Mouse (Mus musculus): Measurements from ENCODE around the gene Klhdc3. TPM values are rescaled to one million over a fixed set of nuclear protein-coding genes. Genes with fewer than 3 reads are reported as not detected.

Klhdc3 gene
- polyA plus RNA-seq (2016; fragmentation: Nextera tagmentation; extraction: Ambion mirVana) = 83.4 and 85.0 TPM in 2 replicates

DNA sequence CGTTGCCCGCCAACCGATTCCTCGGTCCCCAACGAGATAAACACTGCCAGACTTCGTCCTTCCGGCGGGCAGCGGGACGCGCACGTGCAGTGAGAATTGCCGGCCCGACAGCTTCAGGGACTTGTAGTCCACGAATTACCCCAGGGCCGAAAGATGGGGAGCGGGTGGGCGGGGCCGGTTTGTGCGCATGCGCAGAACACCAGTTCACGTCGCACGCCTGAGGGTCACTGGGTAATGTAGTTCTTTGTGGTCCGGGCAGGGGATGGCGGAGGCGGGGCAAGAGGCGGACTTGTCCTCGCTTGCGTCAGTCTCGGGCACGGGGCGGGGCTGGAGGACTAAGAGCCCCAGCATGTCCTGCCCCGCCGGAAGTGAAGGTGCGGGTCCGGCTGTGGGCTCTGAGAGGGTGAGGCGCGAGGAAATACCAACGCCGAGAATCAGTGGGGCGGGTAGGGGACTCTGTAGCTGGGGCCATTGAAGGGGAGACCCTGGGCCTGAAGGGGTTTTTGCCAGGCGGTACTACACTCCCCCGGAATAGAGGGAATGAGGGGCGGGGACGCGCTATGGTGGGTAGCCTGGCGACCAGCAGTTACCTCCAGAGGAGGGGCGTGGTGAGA is at the start of gene Klhdc3:
TSS of gene Klhdc3 (minus strand) at position 155 of the 614 bp plus-strand sequence.
- Histone ChIP-seq H3K4me2 (peak within 1 kb of the TSS; percentile 85), H3K27me3 (replicated peaks) (no peaks in the 10 kb centered on the region), H3K4me3 (peak within 1 kb of the TSS; percentile 81), H3K9ac (peak within 1 kb of the TSS; percentile 85), H3K4me1 (peaks cover 36% of the 10 kb centered on the region), H3K27ac (peak within 1 kb of the TSS; percentile 90), H3K36me3 (peaks cover 64% of the 10 kb centered on the region), H3K9me3 (replicated peaks) (no peaks in the 10 kb centered on the region)
- under 1% methylated on average over 49 of the region's 49 CpGs for WGBS (ENCODE audit: insufficient replicate concordance)
- peak; percentile 97 for ATAC-seq

DNA sequence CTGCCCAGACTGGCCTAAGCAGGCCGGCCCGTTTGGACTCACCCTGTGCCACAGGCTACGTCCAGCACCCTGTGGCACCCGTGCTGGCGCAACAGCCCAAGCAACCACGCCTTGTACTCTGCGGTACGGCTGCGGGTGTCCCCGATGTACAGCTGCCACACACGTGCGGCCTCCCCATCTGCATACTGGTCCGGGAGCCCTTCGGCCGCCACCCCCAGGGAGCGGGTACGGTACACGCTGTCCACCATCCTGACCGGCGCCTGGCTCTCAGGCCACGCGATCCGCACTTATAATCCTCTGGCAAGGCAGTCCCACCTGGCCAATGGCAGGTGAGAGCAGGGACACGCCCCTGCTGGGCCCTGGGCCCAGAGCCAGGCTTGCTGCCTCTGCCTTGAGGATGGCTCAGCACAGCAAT is 48.2 kb upstream of the Klhdc3 start, which contains the start of gene Gnmt:
TSS of gene Gnmt (minus strand) at position 265 of the 415 bp plus-strand sequence.
- Histone ChIP-seq H3K4me1 (peaks cover 23% of the 10 kb centered on the region), H3K4me3 (0 out of 2 replicates have a peak within 1 kb of the TSS, but pooled peaks have one; percentile 24), H3K27ac (no peak within 1 kb of the TSS), H3K9me3 (replicated peaks) (no peaks in the 10 kb centered on the region), H3K36me3 (peaks cover 26% of the 10 kb centered on the region), H3K9ac (peak within 1 kb of the TSS; percentile 27; the same call in 1 of the 2 replicates), H3K4me2 (peak within 1 kb of the TSS; percentile 46), H3K27me3 (replicated peaks) (peaks cover 26% of the 10 kb centered on the region)
- peak; percentile 53 for ATAC-seq
- WGBS (ENCODE audit: insufficient replicate concordance) = 33% methylated on average over 24 of the region's 24 CpGs

DNA sequence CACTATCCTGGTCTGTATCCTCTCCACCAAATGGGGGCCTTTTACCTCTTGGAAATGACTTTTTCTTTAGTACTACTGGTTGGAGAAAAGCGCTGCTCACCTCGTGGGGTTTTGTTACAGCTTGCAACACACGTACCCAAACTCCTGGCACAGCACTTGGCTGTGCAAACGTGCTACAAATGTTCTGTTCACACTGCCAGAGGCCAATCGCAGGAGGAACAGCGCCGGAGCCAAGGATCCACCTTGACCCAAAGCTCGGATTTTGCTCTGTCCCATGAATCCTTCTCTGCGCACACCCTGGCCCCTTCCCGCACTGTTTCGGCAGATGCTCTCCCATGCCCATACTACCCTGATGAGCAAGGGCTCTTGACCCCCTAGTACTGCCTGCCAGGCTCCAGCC is 47.8 kb upstream of the Klhdc3 start:
- H3K36me3 ChIP-seq = peaks cover 30% of the 10 kb centered on the region
- no peaks in the 10 kb centered on the region for H3K9me3 ChIP-seq (replicated peaks)
- 43% methylated on average over 11 of the region's 11 CpGs for WGBS (ENCODE audit: insufficient replicate concordance)
- ATAC-seq = no peak
- peaks cover 20% of the 10 kb centered on the region for H3K4me1 ChIP-seq
- peak overlapping the region; percentile 27; the same call in 1 of the 2 replicates for H3K9ac ChIP-seq
- H3K27me3 ChIP-seq (replicated peaks) = peaks cover 26% of the 10 kb centered on the region
- H3K27ac ChIP-seq = no peak overlapping the region
- peak overlapping the region; percentile 46 for H3K4me2 ChIP-seq
- H3K4me3 ChIP-seq = 0 out of 2 replicates have a peak overlapping the region, but pooled peaks have one; percentile 24

DNA sequence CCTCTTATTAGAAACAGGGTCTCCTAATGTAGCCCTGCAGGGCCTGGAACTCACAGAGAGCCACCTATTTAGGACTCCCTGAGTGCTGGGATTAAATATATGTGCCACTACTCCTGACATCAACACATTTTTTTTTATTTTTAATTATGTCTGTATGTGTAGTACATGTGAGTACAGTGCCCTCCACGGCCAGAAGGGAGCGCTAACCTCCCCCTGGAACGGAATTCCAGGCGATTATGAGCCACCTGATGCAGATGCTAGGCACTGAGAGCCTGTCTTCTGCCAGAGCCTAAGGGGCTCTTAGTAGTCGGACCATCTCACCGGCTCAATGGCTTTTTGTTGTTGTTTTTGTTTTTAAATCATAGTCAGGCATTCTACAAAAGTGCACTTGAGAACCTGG is 47.3 kb upstream of the Klhdc3 start:
- ATAC-seq = no peak
- Histone ChIP-seq H3K36me3 (peaks cover 35% of the 10 kb centered on the region), H3K4me3 (no peak overlapping the region), H3K27ac (no peak overlapping the region), H3K9me3 (replicated peaks) (no peaks in the 10 kb centered on the region), H3K27me3 (replicated peaks) (peaks cover 26% of the 10 kb centered on the region), H3K4me1 (peaks cover 20% of the 10 kb centered on the region), H3K4me2 (no peak overlapping the region), H3K9ac (no peak overlapping the region)
- 32% methylated on average over 6 of the region's 6 CpGs for WGBS (ENCODE audit: insufficient replicate concordance)

DNA sequence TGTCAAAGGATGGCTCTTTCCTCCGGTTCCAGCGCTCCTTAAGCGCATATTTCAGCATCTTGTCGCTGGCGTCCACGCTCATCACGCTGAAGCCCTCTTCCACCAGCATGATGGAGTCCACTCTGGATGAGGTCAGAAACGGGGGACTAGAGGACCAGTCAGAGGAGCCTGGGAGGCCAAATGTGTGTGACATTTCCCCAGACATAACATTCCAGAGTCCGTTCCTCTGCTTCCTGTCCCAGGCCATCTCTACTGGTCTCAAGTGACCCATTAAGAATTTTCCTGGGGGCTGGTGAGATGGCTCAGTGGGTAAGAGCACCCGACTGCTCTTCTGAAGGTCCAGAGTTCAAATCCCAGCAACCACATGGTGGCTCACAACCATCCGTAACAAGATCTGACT is 46.6 kb upstream of the Klhdc3 start:
- Histone ChIP-seq H3K9ac (no peak overlapping the region), H3K27me3 (replicated peaks) (peaks cover 26% of the 10 kb centered on the region), H3K27ac (no peak overlapping the region), H3K4me3 (no peak overlapping the region), H3K9me3 (replicated peaks) (no peaks in the 10 kb centered on the region), H3K4me2 (no peak overlapping the region), H3K4me1 (peaks cover 20% of the 10 kb centered on the region), H3K36me3 (peaks cover 42% of the 10 kb centered on the region)
- 84% methylated on average over 11 of the region's 11 CpGs for WGBS (ENCODE audit: insufficient replicate concordance)
- ATAC-seq = no peak

DNA sequence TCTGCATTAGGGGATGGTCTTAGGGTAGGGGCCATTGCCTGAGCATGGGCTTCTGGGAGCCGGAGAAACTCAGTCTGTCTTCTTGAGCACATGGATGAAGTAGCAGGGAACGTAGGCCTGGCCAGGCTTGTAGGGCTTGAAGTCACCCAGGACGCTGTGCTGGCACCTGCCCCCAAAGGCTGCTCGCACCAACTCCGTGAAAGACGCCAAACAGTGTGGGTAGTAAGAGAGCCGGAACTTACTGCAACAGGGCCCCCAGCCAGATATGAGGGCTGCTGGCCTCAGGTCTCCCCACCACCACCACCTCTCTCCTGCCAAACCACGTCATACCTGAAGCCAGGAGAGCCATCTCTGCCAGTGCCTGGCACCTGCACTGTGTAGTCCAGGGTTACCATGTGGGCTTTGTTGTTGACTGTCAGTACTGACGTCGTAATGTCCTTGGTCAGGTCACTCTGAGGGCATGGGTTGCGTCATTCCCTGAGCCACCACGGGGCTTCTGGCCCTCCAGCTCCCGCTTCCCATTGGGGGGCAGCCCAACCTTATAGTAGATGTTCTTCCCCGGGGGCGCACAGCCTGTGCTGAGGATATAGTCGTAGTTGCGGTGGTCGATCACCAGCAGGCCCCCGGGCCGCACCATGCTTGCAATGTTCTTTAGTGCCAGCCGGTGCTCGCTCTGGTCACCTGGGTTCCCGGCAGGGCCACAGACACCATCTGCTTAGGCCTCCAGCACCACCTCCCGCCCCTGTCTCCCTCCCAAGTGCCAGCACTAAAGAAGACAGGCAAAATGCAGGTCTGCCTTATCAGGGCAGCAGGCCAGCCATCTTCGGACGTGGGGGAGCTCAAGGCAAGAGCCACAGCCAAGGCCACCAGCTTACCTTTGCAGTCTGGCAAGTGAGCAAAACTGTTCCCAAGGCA is 45.3 kb upstream of the Klhdc3 start:
- Histone ChIP-seq H3K4me1 (peaks cover 20% of the 10 kb centered on the region), H3K27me3 (replicated peaks) (peaks cover 26% of the 10 kb centered on the region), H3K36me3 (peaks cover 51% of the 10 kb centered on the region), H3K4me2 (no peak overlapping the region), H3K4me3 (no peak overlapping the region), H3K9ac (no peak overlapping the region), H3K9me3 (replicated peaks) (no peaks in the 10 kb centered on the region), H3K27ac (no peak overlapping the region)
- 0 out of 2 replicates have a peak, but pooled peaks have one; percentile 22 for ATAC-seq
- 81% methylated on average over 26 of the region's 26 CpGs for WGBS (ENCODE audit: insufficient replicate concordance)

DNA sequence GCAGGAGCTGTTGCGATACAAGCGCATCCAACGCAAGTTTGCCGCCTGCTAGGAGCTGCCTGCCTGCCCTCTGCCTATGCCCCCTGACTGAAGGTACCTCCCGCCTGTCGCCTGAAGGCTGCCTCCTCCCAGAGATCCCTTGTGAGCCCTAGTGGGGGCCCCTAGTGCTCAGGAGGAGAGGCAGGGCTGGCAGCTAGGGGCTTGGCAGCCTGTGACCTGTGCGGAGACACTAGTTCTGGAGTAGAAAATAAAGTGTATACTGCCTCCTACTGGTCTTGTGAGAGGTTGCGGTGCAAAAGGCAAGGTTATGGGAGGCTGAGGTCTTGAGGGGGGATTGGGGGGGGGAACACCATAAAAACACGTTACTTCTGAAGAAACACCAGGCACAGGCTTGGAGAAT is 44.6 kb upstream of the Klhdc3 start:
- H3K9me3 ChIP-seq (replicated peaks) = no peaks in the 10 kb centered on the region
- WGBS (ENCODE audit: insufficient replicate concordance) = 60% methylated on average over 9 of the region's 9 CpGs
- no peak overlapping the region for H3K4me2 ChIP-seq
- H3K4me3 ChIP-seq = no peak overlapping the region
- peaks cover 25% of the 10 kb centered on the region for H3K27me3 ChIP-seq (replicated peaks)
- H3K36me3 ChIP-seq = peaks cover 56% of the 10 kb centered on the region
- ATAC-seq = no peak
- H3K27ac ChIP-seq = no peak overlapping the region
- no peak overlapping the region for H3K9ac ChIP-seq
- H3K4me1 ChIP-seq = peaks cover 20% of the 10 kb centered on the region

DNA sequence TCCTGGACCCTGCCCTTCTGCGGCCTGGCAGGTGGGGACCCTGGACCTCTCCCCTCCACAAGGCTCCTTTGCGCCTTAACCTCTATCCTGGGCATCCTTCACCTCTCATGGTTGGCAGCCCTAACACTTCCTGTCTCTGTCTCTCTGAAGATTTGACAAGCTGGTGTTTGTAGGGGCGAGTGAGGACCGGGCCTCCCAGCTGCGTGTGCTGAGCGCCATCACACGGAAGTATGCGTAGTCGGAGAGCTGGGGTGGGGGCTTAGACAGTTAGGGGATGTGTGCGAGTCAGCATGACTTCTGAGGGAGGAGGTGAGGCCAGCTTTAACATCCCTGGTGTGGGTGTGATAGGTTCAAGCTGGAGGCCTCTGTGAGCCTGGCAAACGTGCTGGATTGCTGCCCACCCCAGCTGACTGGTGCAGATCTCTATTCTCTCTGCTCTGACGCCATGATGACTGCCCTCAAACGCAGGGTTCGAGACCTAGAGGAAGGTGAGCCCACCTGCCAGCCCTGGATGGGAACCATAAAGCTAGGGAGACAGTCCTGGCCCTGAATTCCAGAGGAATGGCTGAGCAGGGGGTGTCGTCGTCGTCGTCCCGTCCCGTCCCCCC is 43.9 kb upstream of the Klhdc3 start:
- no peak overlapping the region for H3K4me2 ChIP-seq
- H3K9ac ChIP-seq = no peak overlapping the region
- H3K27ac ChIP-seq = no peak overlapping the region
- ATAC-seq = no peak
- peaks cover 18% of the 10 kb centered on the region for H3K27me3 ChIP-seq (replicated peaks)
- H3K4me1 ChIP-seq = peaks cover 20% of the 10 kb centered on the region
- H3K4me3 ChIP-seq = no peak overlapping the region
- peaks cover 58% of the 10 kb centered on the region for H3K36me3 ChIP-seq
- H3K9me3 ChIP-seq (replicated peaks) = no peaks in the 10 kb centered on the region
- WGBS (ENCODE audit: insufficient replicate concordance) = 79% methylated on average over 20 of the region's 20 CpGs

DNA sequence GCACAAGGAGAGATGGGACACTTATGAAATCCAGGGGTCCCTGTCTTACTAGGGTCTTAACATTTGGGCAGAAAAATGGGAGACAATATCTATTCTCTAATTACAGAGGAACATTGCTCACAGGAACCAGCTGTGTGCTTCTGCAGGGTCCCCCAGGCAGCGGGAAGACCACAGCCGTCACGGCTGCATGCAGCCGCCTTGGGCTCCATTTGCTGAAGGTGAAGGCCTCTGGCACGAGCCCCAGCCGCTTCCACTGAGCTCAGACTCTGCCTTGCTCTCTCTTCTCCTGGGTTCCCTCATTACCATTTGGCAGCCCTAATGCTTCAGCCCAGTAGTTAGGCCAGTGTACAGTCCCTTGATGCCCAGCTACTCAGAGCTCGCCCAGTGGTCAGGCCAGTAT is 40.4 kb upstream of the Klhdc3 start:
- Histone ChIP-seq H3K36me3 (peaks cover 68% of the 10 kb centered on the region), H3K27me3 (replicated peaks) (no peaks in the 10 kb centered on the region), H3K9ac (no peak overlapping the region), H3K4me3 (no peak overlapping the region), H3K9me3 (replicated peaks) (no peaks in the 10 kb centered on the region), H3K4me2 (no peak overlapping the region), H3K4me1 (peaks cover 13% of the 10 kb centered on the region), H3K27ac (no peak overlapping the region)
- WGBS (ENCODE audit: insufficient replicate concordance) = 79% methylated on average over 7 of the region's 7 CpGs
- no peak for ATAC-seq

DNA sequence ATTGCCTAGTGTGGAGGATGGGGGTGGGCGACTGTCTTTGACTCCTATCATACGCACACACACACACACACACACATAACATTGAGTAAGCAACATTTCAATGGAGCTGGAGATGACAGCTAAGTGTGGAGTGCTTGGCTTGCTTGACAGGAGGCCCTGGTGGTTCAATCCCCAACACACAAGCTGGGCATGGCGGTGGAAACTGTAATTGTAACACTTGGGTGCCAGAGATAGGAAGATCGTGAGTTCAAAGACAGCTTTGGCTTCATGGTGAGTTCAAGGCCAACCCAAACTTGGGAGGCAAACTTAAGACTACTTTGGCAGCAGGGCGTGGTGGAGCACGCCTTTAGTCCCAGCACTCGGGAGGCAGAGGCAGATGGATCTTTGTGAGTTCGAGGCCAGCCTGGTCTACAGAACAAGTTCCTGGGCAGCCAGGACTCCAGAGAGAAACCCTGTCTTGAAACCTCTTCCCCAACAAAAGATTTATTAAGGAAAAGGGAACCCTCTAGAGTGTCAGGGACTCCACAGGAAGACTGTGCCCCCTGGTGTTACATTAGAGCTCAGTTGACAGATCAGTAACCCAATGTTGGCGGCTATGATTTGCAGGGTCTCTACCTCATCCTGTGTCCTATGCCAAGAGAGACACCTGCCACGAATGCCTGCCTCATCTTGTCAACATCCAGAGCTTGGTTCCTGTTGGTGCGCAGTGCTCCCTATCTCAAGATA is 34.2 kb upstream of the Klhdc3 start:
- peaks cover 28% of the 10 kb centered on the region for H3K4me1 ChIP-seq
- H3K4me2 ChIP-seq = no peak overlapping the region
- ATAC-seq = no peak
- H3K27ac ChIP-seq = no peak overlapping the region
- H3K9ac ChIP-seq = no peak overlapping the region
- H3K9me3 ChIP-seq (replicated peaks) = no peaks in the 10 kb centered on the region
- 82% methylated on average over 11 of the region's 11 CpGs for WGBS (ENCODE audit: insufficient replicate concordance)
- no peak overlapping the region for H3K4me3 ChIP-seq
- no peaks in the 10 kb centered on the region for H3K27me3 ChIP-seq (replicated peaks)
- H3K36me3 ChIP-seq = peaks cover 46% of the 10 kb centered on the region

DNA sequence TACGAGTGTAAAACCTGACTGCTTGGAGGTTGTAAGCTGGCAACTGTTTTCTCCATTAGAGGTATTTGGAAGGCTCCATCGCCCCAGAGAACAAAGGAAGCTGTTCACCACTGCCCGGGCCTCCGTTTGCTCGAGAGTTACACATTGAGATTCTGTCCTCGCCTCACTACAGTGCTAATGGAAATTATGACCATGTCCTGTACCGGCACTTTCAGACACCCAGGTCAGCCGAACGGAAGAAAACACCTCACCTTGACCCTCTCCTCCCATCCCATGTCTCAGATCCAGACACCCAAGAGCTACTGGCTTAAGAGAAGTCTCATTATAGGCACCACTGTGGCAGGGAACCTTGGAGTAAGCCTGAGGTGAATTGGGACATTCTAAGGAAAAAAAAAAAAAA is 33.1 kb upstream of the Klhdc3 start:
- Histone ChIP-seq H3K36me3 (peaks cover 46% of the 10 kb centered on the region), H3K4me1 (peaks cover 28% of the 10 kb centered on the region), H3K4me2 (no peak overlapping the region; the same call in 1 of the 2 replicates), H3K27ac (no peak overlapping the region), H3K9me3 (replicated peaks) (no peaks in the 10 kb centered on the region), H3K27me3 (replicated peaks) (no peaks in the 10 kb centered on the region), H3K9ac (no peak overlapping the region), H3K4me3 (no peak overlapping the region)
- WGBS (ENCODE audit: insufficient replicate concordance) = 85% methylated on average over 9 of the region's 9 CpGs
- ATAC-seq = no peak

Data from liver, embryonic 12.5 days (tissue).